Mouse (Mus musculus): Measurements from ENCODE around the gene D17Wsu92e.

The D17Wsu92e gene

GRCm38 (mm10) chr17:27821407-27822338 lies 1.2 kb upstream of the D17Wsu92e start:
- DNase-seq (ENCODE audit: low spot score) = no peak

DNA sequence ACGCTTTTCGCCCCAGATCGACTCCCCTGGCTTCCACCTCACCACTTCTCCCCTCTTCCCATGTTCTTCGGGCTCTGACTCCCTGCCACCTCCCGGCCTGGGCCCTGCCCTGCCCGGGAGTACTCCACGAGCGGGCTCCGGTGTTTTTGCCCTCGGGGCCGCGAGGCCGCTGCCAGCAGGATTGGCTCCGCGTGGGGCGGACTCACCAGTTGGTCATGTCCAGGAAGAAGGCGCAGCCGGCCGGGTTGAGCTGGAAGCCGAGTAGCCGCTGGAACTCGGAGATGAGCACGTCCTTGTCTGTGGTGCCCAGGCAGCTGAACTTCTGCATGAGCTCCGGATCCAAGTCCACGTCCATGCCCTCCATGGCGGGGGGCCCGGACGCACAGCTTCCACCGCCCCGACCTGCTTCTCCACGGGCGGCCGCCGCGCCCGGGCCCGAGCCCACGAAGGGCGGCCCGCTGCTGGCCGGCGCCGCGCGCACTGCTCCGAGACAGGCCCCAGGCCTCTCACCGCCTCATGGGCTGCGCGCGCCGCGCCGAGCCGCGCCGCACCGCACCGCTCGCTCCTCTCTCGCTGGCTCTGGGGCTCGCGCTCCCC lies 379 bp downstream of the D17Wsu92e start:
- peak; percentile 61 for DNase-seq (ENCODE audit: low spot score)

- DNase-seq (ENCODE audit: low spot score) = peak; percentile 70
These were observed 902 bp downstream of the D17Wsu92e start for GRCm38 (mm10) chr17:27819521-27819970.

- peak; percentile 45 for DNase-seq (ENCODE audit: low spot score)
These were observed 1.4 kb downstream of the D17Wsu92e start for GRCm38 (mm10) chr17:27819011-27819410.

- no peak for DNase-seq (ENCODE audit: low spot score)
These were observed 5.8 kb downstream of the D17Wsu92e start for GRCm38 (mm10) chr17:27814606-27815005.

DNA sequence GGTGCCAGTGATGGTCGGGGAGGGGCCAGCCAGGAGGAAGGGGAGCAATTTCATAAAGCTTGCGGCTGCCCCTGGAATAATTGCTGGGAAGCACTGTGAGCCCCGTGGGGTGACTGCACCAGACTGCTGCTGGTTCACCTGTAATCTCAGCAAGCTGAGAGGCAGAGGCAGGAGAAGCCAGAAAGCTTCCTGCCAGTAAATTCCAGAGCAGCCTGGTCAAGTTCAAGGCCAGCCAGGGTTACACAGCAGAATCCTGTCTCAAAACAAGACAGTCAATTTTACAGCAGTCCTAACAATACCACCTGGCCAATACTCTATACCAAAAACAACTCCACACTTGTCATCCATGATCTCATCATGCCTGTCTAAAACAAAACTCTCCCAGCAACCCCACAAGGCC lies 8.5 kb downstream of the D17Wsu92e start:
- no peak for DNase-seq (ENCODE audit: low spot score)

DNA sequence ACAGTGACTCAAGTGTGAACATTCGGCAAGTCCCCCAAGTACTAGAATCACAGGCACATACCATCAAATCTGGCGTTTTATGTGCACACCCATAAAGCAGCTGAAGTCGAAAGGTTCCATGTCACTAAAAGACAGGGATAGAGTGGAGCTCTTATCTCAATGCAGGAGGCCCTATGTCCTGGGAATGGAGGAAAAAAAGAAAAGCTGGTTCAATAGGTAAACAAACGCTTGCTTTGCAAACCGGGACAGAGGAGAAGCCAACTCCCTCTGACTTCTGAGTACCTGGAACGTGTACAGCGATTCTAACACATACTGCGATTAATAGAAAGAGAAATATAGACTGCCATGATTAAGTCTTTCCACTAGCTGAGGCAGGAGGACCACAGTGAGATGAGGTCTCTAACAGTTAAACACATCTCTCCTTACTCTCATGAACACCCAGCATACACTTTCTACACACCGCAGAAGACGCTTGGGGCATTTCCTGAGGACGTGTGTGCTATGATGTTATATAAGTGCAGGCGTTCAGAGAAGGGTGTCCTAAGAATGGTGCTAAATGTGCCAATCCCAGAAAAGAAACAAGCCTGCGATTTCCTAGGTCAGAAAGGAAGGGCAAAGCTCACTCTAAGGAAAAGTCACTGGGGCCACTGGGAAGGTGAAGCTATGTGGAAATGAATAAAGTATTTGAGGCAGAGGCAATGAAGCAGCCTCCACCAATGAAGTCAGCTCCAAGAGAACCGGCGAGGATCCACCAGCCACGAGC lies 9.7 kb downstream of the D17Wsu92e start:
- DNase-seq (ENCODE audit: low spot score) = peak; percentile 50

- peak; percentile 50 for DNase-seq (ENCODE audit: low spot score)
These were observed 12.8 kb downstream of the D17Wsu92e start for GRCm38 (mm10) chr17:27807542-27808078.

DNA sequence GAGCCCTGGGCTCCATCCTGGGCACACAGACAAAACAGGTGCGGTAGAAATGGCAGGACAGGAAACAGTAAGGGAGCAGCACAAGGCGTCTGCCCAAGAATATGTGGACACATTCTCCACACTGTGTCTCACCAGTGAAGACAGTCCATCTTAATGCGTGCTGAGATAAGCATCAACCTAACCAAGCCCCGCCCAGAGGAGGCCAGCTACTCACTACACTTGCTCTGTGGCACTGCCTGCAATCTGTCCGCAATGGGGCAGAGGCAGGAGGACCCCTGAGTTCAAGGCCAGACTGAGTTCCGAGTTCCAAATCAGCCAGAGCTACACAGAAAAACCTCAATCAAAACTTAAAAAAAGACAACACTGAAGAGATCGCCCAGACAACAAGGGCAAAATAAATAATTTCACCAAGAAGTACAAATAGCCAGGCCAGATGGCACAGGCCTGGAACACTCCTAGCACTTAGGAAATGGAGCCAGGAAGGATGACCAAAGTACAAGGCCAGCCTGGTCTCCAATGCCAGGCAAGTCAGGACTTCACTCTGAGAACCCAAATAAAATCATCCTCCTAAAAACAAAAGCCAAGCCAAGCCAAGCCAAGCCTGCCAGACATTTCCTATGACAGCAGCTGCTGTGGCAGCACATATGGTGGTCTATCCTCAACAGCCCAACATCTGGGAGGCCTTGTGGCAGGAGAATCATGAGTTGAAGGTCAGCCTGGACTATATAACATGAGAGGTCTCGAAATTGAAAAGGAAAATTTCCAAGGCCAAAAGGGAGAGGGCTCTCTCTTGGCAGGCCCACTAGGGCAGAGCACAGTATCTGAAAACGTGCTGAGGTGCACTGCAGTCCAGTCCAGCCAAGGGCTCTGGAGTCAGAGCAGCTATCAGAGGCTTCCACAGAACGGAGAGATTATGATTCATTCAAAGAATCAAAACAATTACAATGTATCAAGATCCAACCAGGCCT lies 15.4 kb downstream of the D17Wsu92e start:
- peak; percentile 69 for DNase-seq (ENCODE audit: low spot score)

DNA sequence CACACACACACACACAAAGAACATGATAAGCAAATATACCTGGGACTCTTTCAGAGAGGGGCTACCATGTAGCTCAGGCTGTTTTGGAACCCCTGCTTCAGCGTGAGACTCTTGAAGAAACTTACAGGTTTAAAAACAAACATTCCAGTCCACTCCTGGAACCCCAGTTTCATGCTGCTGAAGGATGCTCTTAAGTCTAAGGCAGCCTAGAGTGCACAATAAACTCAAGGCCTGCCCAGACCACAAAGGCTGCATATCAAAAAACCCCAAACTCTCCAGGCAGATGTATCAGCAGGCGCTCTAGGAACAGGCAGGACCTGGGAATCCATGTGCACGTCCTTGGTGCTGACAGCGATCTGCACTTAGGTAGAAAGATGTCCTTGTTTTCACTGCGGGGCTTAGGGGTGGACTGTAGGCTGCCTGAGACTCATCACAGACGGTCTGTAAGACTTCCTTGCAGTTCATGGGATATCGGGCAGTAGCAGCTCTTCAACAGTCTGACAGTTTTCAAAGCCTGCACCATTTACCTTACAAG lies 16.2 kb downstream of the D17Wsu92e start:
- no peak for DNase-seq (ENCODE audit: low spot score)

DNA sequence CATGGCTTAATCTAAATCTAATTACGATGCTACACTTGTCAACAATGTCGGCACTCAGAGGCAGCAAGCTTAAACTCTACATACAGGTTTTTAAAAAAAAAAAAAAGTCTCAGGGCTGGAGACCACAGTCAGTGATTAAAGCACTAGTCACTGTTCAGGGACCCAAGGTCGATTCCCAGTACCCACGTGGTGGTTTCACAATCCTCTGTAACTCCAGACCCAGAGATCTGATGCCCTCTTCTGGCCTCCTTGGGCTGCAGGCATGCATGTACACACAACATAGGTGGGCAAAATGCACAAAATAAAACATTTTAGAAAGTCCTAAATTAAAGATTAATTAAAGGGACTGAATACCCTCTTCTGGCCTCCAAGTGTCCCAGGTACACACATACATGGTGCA lies 16.7 kb downstream of the D17Wsu92e start:
- DNase-seq (ENCODE audit: low spot score) = no peak

GRCm38 (mm10) chr17:27800710-27801648 lies 19.5 kb downstream of the D17Wsu92e start:
- DNase-seq (ENCODE audit: low spot score) = no peak

GRCm38 (mm10) chr17:27799771-27800584 lies 20.5 kb downstream of the D17Wsu92e start:
- no peak for DNase-seq (ENCODE audit: low spot score)

GRCm38 (mm10) chr17:27797341-27797872 lies 23.0 kb downstream of the D17Wsu92e start:
- DNase-seq (ENCODE audit: low spot score) = no peak

DNA sequence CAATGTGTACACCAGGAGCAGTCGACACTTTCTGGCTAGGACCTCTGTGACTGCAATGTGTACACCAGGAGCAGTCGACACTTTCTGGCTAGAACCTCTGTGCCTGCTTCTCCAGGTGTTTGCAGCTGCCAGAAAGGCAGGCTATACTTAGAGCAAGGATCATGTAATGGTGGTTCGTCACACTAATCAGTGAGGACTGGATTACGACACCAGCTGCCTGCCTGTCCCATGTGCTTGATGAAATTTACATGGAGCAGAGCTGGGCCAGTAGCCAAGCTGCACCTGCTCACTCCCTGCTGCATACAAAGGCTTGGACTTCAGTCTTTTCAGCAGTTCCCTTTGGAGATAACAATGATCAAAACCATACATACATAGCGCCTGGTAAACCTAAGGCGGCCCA lies 23.7 kb downstream of the D17Wsu92e start:
- no peak for DNase-seq (ENCODE audit: low spot score)

DNA sequence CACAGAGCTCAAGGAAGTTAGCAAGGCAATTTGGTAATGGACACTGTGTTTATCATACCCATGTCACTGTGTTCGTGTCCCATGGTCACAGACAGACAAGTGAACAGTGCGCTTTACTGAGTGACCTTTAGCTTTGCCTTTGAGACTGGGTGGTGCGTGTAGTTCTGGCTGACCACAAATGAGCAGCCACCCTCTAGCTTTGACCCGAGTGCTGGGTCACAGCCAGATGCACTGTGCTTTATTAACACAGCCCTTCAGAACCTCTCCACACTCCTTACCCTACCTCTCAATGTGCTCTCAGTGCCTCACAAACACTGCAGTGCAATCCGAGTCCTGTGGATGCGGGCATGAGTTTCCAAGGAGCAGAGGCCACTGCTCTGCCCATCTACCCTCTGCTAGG lies 27.3 kb downstream of the D17Wsu92e start:
- DNase-seq (ENCODE audit: low spot score) = peak; percentile 47

GRCm38 (mm10) chr17:27792516-27792915 lies 27.9 kb downstream of the D17Wsu92e start:
- no peak for DNase-seq (ENCODE audit: low spot score)

DNA sequence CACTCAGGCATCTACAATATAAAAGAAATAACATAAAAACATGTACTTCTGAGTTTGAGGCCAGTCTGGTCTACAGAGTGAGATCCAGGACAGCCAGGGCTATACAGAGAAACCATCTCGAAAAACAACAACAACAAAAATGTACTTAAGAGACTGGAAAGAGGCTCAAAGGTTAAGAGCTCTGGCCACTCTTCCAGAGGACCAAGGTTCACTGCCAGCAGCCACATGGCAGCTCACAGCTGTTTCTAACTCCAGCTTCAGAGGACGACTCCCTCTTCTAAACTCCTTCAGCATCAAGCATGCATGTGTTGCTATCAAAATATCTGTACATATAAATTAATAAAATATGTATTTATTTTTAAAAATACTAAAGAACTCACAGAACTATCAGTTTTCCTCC lies 28.9 kb downstream of the D17Wsu92e start:
- DNase-seq (ENCODE audit: low spot score) = peak; percentile 86
